Mouse (Mus musculus): ENCODE results near the gene Trappc2l.
"Not testable (repeated sequence)": the region's sequence is repeated elsewhere in the genome, so short reads cannot be mapped to it uniquely, and the experiment has no call there.

The Trappc2l gene

GRCm38 (mm10) chr8:122625811-122626210 lies 14.4 kb downstream of the Trappc2l start:
- no peak for DNase-seq (ENCODE audit: low read depth, low spot score)

- DNase-seq (ENCODE audit: low read depth, low spot score), result no peak
These were observed 15.5 kb downstream of the Trappc2l start for GRCm38 (mm10) chr8:122626896-122627295.

GRCm38 (mm10) chr8:122629388-122629787 lies 17.9 kb downstream of the Trappc2l start:
- no peak for DNase-seq (ENCODE audit: low read depth, low spot score)

GRCm38 (mm10) chr8:122630696-122631095 lies 19.3 kb downstream of the Trappc2l start:
- DNase-seq (ENCODE audit: low read depth, low spot score), result no peak

- DNase-seq (ENCODE audit: low read depth, low spot score), result not testable (repeated sequence)
These were observed 20.7 kb downstream of the Trappc2l start for GRCm38 (mm10) chr8:122632134-122632533.

- no peak for DNase-seq (ENCODE audit: low read depth, low spot score)
These were observed 21.8 kb downstream of the Trappc2l start for GRCm38 (mm10) chr8:122633205-122633604.

- DNase-seq (ENCODE audit: low read depth, low spot score), result no peak
These were observed 24.7 kb downstream of the Trappc2l start for GRCm38 (mm10) chr8:122635878-122636802.

GRCm38 (mm10) chr8:122636803-122637175 lies 25.3 kb downstream of the Trappc2l start:
- DNase-seq (ENCODE audit: low read depth, low spot score), result no peak

GRCm38 (mm10) chr8:122637230-122637629 lies 25.8 kb downstream of the Trappc2l start:
- DNase-seq (ENCODE audit: low read depth, low spot score), result no peak

- DNase-seq (ENCODE audit: low read depth, low spot score), result no peak
These were observed 27.2 kb downstream of the Trappc2l start for GRCm38 (mm10) chr8:122638601-122639000.

GRCm38 (mm10) chr8:122639521-122640248 lies 28.2 kb downstream of the Trappc2l start:
- DNase-seq (ENCODE audit: low read depth, low spot score), result no peak

GRCm38 (mm10) chr8:122640825-122641224 lies 29.4 kb downstream of the Trappc2l start:
- no peak for DNase-seq (ENCODE audit: low read depth, low spot score)

- no peak for DNase-seq (ENCODE audit: low read depth, low spot score)
These were observed 30.0 kb downstream of the Trappc2l start for GRCm38 (mm10) chr8:122641406-122641805.

- no peak for DNase-seq (ENCODE audit: low read depth, low spot score)
These were observed 30.6 kb downstream of the Trappc2l start for GRCm38 (mm10) chr8:122642071-122642470.

GRCm38 (mm10) chr8:122644175-122644954 lies 32.9 kb downstream of the Trappc2l start:
- DNase-seq (ENCODE audit: low read depth, low spot score), result no peak

GRCm38 (mm10) chr8:122646337-122646736 lies 34.9 kb downstream of the Trappc2l start:
- no peak for DNase-seq (ENCODE audit: low read depth, low spot score)

- no peak for DNase-seq (ENCODE audit: low read depth, low spot score)
These were observed 36.9 kb downstream of the Trappc2l start for GRCm38 (mm10) chr8:122648192-122648970.

GRCm38 (mm10) chr8:122651326-122651921 lies 40.0 kb downstream of the Trappc2l start:
- DNase-seq (ENCODE audit: low read depth, low spot score), result no peak

GRCm38 (mm10) chr8:122652643-122653042 lies 41.2 kb downstream of the Trappc2l start:
- no peak for DNase-seq (ENCODE audit: low read depth, low spot score)

GRCm38 (mm10) chr8:122654768-122655167 lies 43.3 kb downstream of the Trappc2l start:
- no peak for DNase-seq (ENCODE audit: low read depth, low spot score)
